8 mouse cellular contexts compared by ENCODE assay signal in genomic region chr1:158267020-158267571, GRCm38 (mm10).
DNase-seq lines count a peak whose midpoint lies in the region; ATAC-seq lines count a peak whose summit lies in the region.

No protein-coding gene starts in this region.

- no peaks in the 10 kb centered on the region for H3K36me3 ChIP-seq in embryonic facial prominence, embryonic 10.5 days (replicated peaks)
- no peaks in the 10 kb centered on the region for H3K36me3 ChIP-seq in hindbrain, embryonic 16.5 days (ENCODE audit: control insufficient read depth, insufficient read depth, low read length)
- H3K36me3 ChIP-seq in limb, embryonic 12.5 days: no peaks in the 10 kb centered on the region
- H3K36me3 ChIP-seq in neural tube, embryonic 12.5 days: no peaks in the 10 kb centered on the region

- DNase-seq in heart, adult 11 months: peak; percentile 17
- no peak for DNase-seq in heart, adult 9 months (ENCODE audit: low spot score in 2 of 2)
- peak; percentile 36 to 46 for DNase-seq in adrenal gland, adult 18-20 months (ENCODE audit: low spot score in 2 of 2)
- DNase-seq in embryonic facial prominence, embryonic 10.5 days (ENCODE audit: low spot score): peak; percentile 68
- no peak for DNase-seq in urinary bladder, postnatal 25 days (ENCODE audit: low spot score)

- no peak overlapping the region for H3K4me3 ChIP-seq in embryonic facial prominence, embryonic 10.5 days
- H3K4me3 ChIP-seq in hindbrain, embryonic 16.5 days (ENCODE audit: low read length): no peak overlapping the region
- no peak overlapping the region for H3K4me3 ChIP-seq in limb, embryonic 12.5 days (replicated peaks)
- H3K4me3 ChIP-seq in neural tube, embryonic 12.5 days: no peak overlapping the region

- peaks cover 16% of the 10 kb centered on the region for H3K4me1 ChIP-seq in embryonic facial prominence, embryonic 10.5 days
- H3K4me1 ChIP-seq in hindbrain, embryonic 16.5 days (ENCODE audit: control insufficient read depth, insufficient read depth, low read depth, low read length): 0 out of 2 replicates have a peak, but pooled peaks cover 10% of the 10 kb centered on the region
- H3K4me1 ChIP-seq in limb, embryonic 12.5 days (replicated peaks): peaks cover 15% of the 10 kb centered on the region
- peaks cover 9% of the 10 kb centered on the region for H3K4me1 ChIP-seq in neural tube, embryonic 12.5 days

- WGBS in embryonic facial prominence, embryonic 10.5 days: 28% methylated on average over 8 of the region's 8 CpGs
- WGBS in hindbrain, embryonic 16.5 days: 19% methylated on average over 8 of the region's 8 CpGs
- WGBS in limb, embryonic 12.5 days: 26% methylated on average over 8 of the region's 8 CpGs
- 13% methylated on average over 8 of the region's 8 CpGs for WGBS in neural tube, embryonic 12.5 days

- no peak overlapping the region for H3K4me2 ChIP-seq in hindbrain, embryonic 16.5 days (ENCODE audit: low read length)
- no peak overlapping the region for H3K4me2 ChIP-seq in limb, embryonic 12.5 days
- no peak overlapping the region for H3K4me2 ChIP-seq in neural tube, embryonic 12.5 days (replicated peaks)

- H3K27me3 ChIP-seq in embryonic facial prominence, embryonic 10.5 days (replicated peaks; ENCODE audit: low read depth, poor library complexity, severe bottlenecking): peaks cover 4% of the 10 kb centered on the region; the same call in 1 of the 2 replicates
- no peaks in the 10 kb centered on the region for H3K27me3 ChIP-seq in hindbrain, embryonic 16.5 days (replicated peaks; ENCODE audit: control insufficient read depth, insufficient read depth, low read length)
- 0 out of 2 replicates have a peak, but pooled peaks cover 2% of the 10 kb centered on the region for H3K27me3 ChIP-seq in limb, embryonic 12.5 days
- H3K27me3 ChIP-seq in neural tube, embryonic 12.5 days (replicated peaks): no peaks in the 10 kb centered on the region

- no peak overlapping the region for H3K9ac ChIP-seq in hindbrain, embryonic 16.5 days (ENCODE audit: low read depth, low read length)
- H3K9ac ChIP-seq in limb, embryonic 12.5 days (replicated peaks): no peak overlapping the region
- no peak overlapping the region for H3K9ac ChIP-seq in neural tube, embryonic 12.5 days

- no peak overlapping the region for H3K27ac ChIP-seq in embryonic facial prominence, embryonic 10.5 days (replicated peaks)
- H3K27ac ChIP-seq in hindbrain, embryonic 16.5 days (ENCODE audit: low read depth, low read length): peak overlapping the region; percentile 5; the same call in 1 of the 2 replicates
- H3K27ac ChIP-seq in limb, embryonic 12.5 days: no peak overlapping the region
- no peak overlapping the region for H3K27ac ChIP-seq in neural tube, embryonic 12.5 days

- ATAC-seq in hindbrain, embryonic 16.5 days: peak; percentile 76
- ATAC-seq in limb, embryonic 12.5 days (ENCODE audit: insufficient number of reproducible peaks, insufficient read depth, low FRiP score, low TSS enrichment, low read depth): peak; percentile 59; the same call in 1 of the 2 replicates
- ATAC-seq in neural tube, embryonic 12.5 days (ENCODE audit: low FRiP score, low read depth): peak; percentile 82

- no peaks in the 10 kb centered on the region for H3K9me3 ChIP-seq in embryonic facial prominence, embryonic 10.5 days
- H3K9me3 ChIP-seq in hindbrain, embryonic 16.5 days (ENCODE audit: control insufficient read depth, low read length): no peaks in the 10 kb centered on the region
- no peaks in the 10 kb centered on the region for H3K9me3 ChIP-seq in limb, embryonic 12.5 days
- no peaks in the 10 kb centered on the region for H3K9me3 ChIP-seq in neural tube, embryonic 12.5 days

Comparison
In these comparisons a context has a peak if more than half of its experiments do, and no peak if none do; other contexts are left out.
1. DNase-seq: peak in heart, adult 11 months (single experiment), adrenal gland, adult 18-20 months (2 of 2) and embryonic facial prominence, embryonic 10.5 days (single experiment); none in heart, adult 9 months (0 of 2) and urinary bladder, postnatal 25 days (single experiment).
2. Peak in every context shown above with its lines, with median percentiles within 50 percentile points of each other: ATAC-seq.